Mouse (Mus musculus): Measurements from ENCODE around the gene Unc5cl. TPM values are rescaled to one million over a fixed set of nuclear protein-coding genes. Genes with fewer than 3 reads are reported as not detected.

Gene Unc5cl
- polyA plus RNA-seq, 1 experiment from 2014 or later, result 0.27 TPM

- Histone ChIP-seq H3K9me3 (no peaks in the 10 kb centered on the region; the same call in 1 of the 2 replicates), H3K4me3 (no peak overlapping the region), H3K4me1 (peaks cover 9% of the 10 kb centered on the region), H3K36me3 (replicated peaks) (no peaks in the 10 kb centered on the region), H3K27ac (no peak overlapping the region), H3K27me3 (ENCODE audit: poor library complexity, severe bottlenecking) (peaks cover 6% of the 10 kb centered on the region; the same call in 1 of the 2 replicates)
- peak; percentile 35 for DNase-seq (ENCODE audit: extremely low spot score, low spot score)
- 78% methylated on average over 5 of the region's 5 CpGs for WGBS
These were observed 83.6 kb downstream of the Unc5cl start for GRCm38 (mm10) chr17:48538328-48538727.

- H3K27ac ChIP-seq, result no peak overlapping the region
- H3K36me3 ChIP-seq (replicated peaks), result no peaks in the 10 kb centered on the region
- peaks cover under 1% of the 10 kb centered on the region; the same call in 1 of the 2 replicates for H3K4me1 ChIP-seq
- 93% methylated on average over 17 of the region's 17 CpGs for WGBS
- H3K27me3 ChIP-seq (ENCODE audit: poor library complexity, severe bottlenecking), result peaks cover 2% of the 10 kb centered on the region; the same call in 1 of the 2 replicates
- no peak for DNase-seq (ENCODE audit: extremely low spot score, low spot score)
- no peaks in the 10 kb centered on the region; the same call in 1 of the 2 replicates for H3K9me3 ChIP-seq
- H3K4me3 ChIP-seq, result no peak overlapping the region
These were observed 84.6 kb downstream of the Unc5cl start for GRCm38 (mm10) chr17:48539326-48539725.

- WGBS, result 89% methylated on average over 11 of the region's 11 CpGs
- no peak for DNase-seq (ENCODE audit: extremely low spot score, low spot score)
These were observed 88.0 kb downstream of the Unc5cl start for GRCm38 (mm10) chr17:48542733-48543132.

GRCm38 (mm10) chr17:48543301-48543765 lies 88.6 kb downstream of the Unc5cl start:
- no peak overlapping the region for H3K27ac ChIP-seq
- no peaks in the 10 kb centered on the region for H3K36me3 ChIP-seq (replicated peaks)
- no peak overlapping the region for H3K4me3 ChIP-seq
- no peak for DNase-seq (ENCODE audit: extremely low spot score, low spot score)
- WGBS, result 81% methylated on average over 15 of the region's 15 CpGs
- H3K4me1 ChIP-seq, result 0 out of 2 replicates have a peak, but pooled peaks cover 2% of the 10 kb centered on the region
- no peaks in the 10 kb centered on the region for H3K27me3 ChIP-seq (ENCODE audit: poor library complexity, severe bottlenecking)
- H3K9me3 ChIP-seq, result no peaks in the 10 kb centered on the region; the same call in 1 of the 2 replicates

More at GRCm38 (mm10) chr17:48542733-48543132, 88.0 kb downstream of the Unc5cl start:
- H3K27me3 ChIP-seq (ENCODE audit: poor library complexity, severe bottlenecking), result no peaks in the 10 kb centered on the region
- H3K9me3 ChIP-seq, result no peaks in the 10 kb centered on the region; the same call in 1 of the 2 replicates
- H3K36me3 ChIP-seq (replicated peaks), result no peaks in the 10 kb centered on the region
- 0 out of 2 replicates have a peak, but pooled peaks cover 2% of the 10 kb centered on the region for H3K4me1 ChIP-seq
- no peak overlapping the region for H3K4me3 ChIP-seq
- no peak overlapping the region for H3K27ac ChIP-seq

- Histone ChIP-seq H3K27me3 (ENCODE audit: poor library complexity, severe bottlenecking) (no peaks in the 10 kb centered on the region), H3K4me1 (0 out of 2 replicates have a peak, but pooled peaks cover 2% of the 10 kb centered on the region), H3K9me3 (no peaks in the 10 kb centered on the region), H3K4me3 (no peak overlapping the region), H3K27ac (no peak overlapping the region), H3K36me3 (replicated peaks) (no peaks in the 10 kb centered on the region)
- no peak for DNase-seq (ENCODE audit: extremely low spot score, low spot score)
- WGBS, result 82% methylated on average over 9 of the region's 9 CpGs
These were observed 90.0 kb downstream of the Unc5cl start for GRCm38 (mm10) chr17:48544722-48545121.

- Histone ChIP-seq H3K36me3 (replicated peaks) (no peaks in the 10 kb centered on the region), H3K9me3 (no peaks in the 10 kb centered on the region), H3K4me3 (no peak overlapping the region), H3K27me3 (ENCODE audit: poor library complexity, severe bottlenecking) (no peaks in the 10 kb centered on the region), H3K27ac (no peak overlapping the region), H3K4me1 (0 out of 2 replicates have a peak, but pooled peaks cover 2% of the 10 kb centered on the region)
- no peak for DNase-seq (ENCODE audit: extremely low spot score, low spot score)
- 87% methylated on average over 28 of the region's 28 CpGs for WGBS
These were observed 90.7 kb downstream of the Unc5cl start for GRCm38 (mm10) chr17:48545223-48545943.

GRCm38 (mm10) chr17:48546036-48546435 lies 91.3 kb downstream of the Unc5cl start:
- no peak overlapping the region for H3K4me3 ChIP-seq
- no peak overlapping the region for H3K27ac ChIP-seq
- no peaks in the 10 kb centered on the region for H3K9me3 ChIP-seq
- WGBS, result 90% methylated on average over 11 of the region's 11 CpGs
- no peaks in the 10 kb centered on the region for H3K36me3 ChIP-seq (replicated peaks)
- no peaks in the 10 kb centered on the region for H3K27me3 ChIP-seq (ENCODE audit: poor library complexity, severe bottlenecking)
- no peak for DNase-seq (ENCODE audit: extremely low spot score, low spot score)
- H3K4me1 ChIP-seq, result 0 out of 2 replicates have a peak, but pooled peaks cover 2% of the 10 kb centered on the region

- no peaks in the 10 kb centered on the region for H3K9me3 ChIP-seq
- H3K4me3 ChIP-seq, result no peak overlapping the region
- DNase-seq (ENCODE audit: extremely low spot score, low spot score), result no peak
- H3K36me3 ChIP-seq (replicated peaks), result no peaks in the 10 kb centered on the region
- 0 out of 2 replicates have a peak, but pooled peaks cover 2% of the 10 kb centered on the region for H3K4me1 ChIP-seq
- H3K27me3 ChIP-seq (ENCODE audit: poor library complexity, severe bottlenecking), result no peaks in the 10 kb centered on the region
- 90% methylated on average over 6 of the region's 6 CpGs for WGBS
- no peak overlapping the region for H3K27ac ChIP-seq
These were observed 93.0 kb downstream of the Unc5cl start for GRCm38 (mm10) chr17:48547668-48548067.

GRCm38 (mm10) chr17:48551788-48552531 lies 97.3 kb downstream of the Unc5cl start:
- DNase-seq (ENCODE audit: extremely low spot score, low spot score), result no peak
- no peaks in the 10 kb centered on the region for H3K27me3 ChIP-seq (ENCODE audit: poor library complexity, severe bottlenecking)
- WGBS, result 90% methylated on average over 4 of the region's 4 CpGs
- H3K9me3 ChIP-seq, result no peaks in the 10 kb centered on the region
- no peaks in the 10 kb centered on the region for H3K36me3 ChIP-seq (replicated peaks)
- no peak overlapping the region for H3K27ac ChIP-seq
- no peak overlapping the region for H3K4me3 ChIP-seq
- H3K4me1 ChIP-seq, result peaks cover 10% of the 10 kb centered on the region

- WGBS, result 88% methylated on average over 3 of the region's 3 CpGs
- Histone ChIP-seq H3K36me3 (replicated peaks) (no peaks in the 10 kb centered on the region), H3K27ac (no peak overlapping the region), H3K27me3 (ENCODE audit: poor library complexity, severe bottlenecking) (no peaks in the 10 kb centered on the region), H3K4me3 (no peak overlapping the region), H3K4me1 (peaks cover 10% of the 10 kb centered on the region), H3K9me3 (no peaks in the 10 kb centered on the region)
- no peak for DNase-seq (ENCODE audit: extremely low spot score, low spot score)
These were observed 97.8 kb downstream of the Unc5cl start for GRCm38 (mm10) chr17:48552532-48552915.

- Histone ChIP-seq H3K36me3 (replicated peaks) (no peaks in the 10 kb centered on the region), H3K9me3 (no peaks in the 10 kb centered on the region), H3K4me1 (peaks cover 10% of the 10 kb centered on the region), H3K27ac (no peak overlapping the region), H3K4me3 (no peak overlapping the region), H3K27me3 (ENCODE audit: poor library complexity, severe bottlenecking) (no peaks in the 10 kb centered on the region)
- DNase-seq (ENCODE audit: extremely low spot score, low spot score), result no peak
- 52% methylated on average over 9 of the region's 9 CpGs for WGBS
These were observed 101.7 kb downstream of the Unc5cl start for GRCm38 (mm10) chr17:48556223-48556962.

Measured in forebrain, embryonic 10.5 days (tissue).